Mouse (Mus musculus) retina, embryonic 14.5 days (tissue): ENCODE measurements around the gene Ybx3.

Experiments
- DNase-seq: peaks from one replicate; pipeline ENCODE4 v3.0.0-alpha.2; 2015; ENCODE audit warnings: low spot score

Ybx3 gene

DNA sequence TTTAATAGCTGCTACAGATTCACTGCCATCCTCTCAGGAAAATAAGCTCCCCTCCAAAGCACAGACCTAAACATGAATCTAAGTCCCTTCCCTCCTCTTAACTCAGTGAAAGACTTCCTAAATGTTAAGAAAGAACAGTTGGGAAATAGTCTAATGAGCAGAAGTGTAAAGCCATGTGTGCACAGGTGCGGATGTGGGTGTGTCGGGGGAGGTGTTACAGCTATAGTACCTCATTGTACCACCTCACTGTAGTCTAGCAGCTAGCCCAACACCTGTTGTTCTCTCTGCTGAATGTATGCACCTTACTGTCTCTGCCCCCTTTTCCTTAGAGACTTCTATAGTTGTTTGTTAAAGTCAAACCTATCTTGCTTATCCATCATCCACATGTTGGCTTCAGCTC lies 61.2 kb downstream of the Ybx3 start:
- no peak for DNase-seq

DNA sequence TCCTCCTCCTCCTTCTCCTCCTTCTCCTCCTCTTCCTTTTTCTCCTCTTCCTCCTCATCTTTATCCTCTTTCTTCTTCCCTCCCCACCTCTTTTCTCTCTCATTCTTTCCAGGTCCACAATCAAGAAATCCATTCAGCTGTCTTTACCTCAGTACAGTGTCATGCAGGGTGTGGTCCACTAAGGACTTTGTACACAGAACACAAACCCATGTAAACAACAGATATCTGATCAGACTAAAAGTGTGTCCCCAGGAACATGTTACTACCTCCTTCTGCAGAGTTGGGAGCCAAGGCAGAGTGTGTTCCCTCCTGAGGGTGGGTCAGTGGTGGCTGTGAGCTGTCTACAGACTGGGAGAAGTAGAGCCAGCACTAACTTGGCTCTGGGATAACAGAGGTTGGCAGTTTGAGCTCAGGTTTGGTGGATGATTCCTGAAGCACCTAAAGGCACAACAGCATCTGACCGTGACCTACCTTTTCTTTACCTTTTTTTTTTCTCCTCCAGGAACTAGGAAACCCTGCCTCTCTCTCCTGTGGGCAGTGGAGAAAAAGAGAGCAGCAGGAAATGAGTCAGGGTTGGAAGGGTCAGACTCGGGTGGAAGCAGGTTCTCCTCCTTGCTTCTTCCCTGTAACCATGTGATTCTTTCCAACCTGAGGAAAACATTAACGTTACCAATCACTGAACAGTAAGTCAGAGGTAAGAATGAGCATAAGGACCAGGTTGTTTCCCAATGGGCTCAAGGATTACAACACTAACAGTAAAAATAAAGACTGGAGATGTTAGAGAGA lies 66.2 kb downstream of the Ybx3 start:
- DNase-seq, result no peak

DNA sequence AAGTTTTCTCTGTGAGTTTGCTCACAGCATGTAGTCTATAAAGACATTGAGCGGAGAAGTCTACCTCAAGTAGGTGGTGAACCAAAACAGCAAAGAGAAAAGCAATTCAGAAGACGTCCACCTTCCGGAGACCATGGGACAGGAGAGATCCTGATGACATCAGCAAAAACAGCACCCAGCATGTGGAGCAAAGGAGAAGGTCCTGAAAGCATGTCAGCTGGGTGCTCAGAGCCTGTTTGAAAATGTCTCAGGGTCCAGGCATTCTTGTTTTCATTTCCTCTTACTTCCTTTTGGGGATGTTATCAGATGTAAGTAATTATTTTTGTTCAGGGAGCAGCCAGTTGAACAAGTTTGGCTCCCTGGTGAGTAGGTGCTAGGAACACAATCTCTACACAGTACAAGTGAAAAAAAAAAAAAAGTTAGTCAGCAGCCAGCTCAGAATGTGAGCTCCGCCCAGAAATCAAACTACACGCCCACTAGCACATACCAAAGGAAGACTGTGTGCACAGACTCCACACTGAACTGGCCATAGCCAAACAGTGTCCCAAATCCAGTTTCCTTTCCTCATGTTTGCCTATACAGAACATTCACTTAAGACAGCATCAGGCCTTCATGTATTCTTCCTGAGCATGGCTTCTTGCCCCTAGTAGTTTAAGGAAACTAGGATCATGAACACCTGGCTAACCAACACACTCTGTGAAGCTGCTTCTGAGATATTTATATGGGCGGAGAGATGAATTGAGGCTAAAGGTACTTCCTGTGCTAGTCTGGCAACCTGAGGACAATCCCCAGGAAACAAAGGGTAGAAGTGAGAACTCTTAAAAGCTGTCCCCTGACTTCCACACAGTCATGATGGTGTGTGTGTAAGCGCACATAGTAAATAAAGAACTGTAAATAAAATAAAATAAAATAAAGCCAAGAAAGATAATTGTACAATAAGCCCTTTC lies 71.8 kb downstream of the Ybx3 start:
- DNase-seq, result no peak
